ENCODE assay signal across 12 mouse cellular contexts in genomic region chr4:47503045-47503444, GRCm38 (mm10). TPM values are rescaled to one million over a fixed set of nuclear protein-coding genes. Genes with fewer than 3 reads are reported as not detected.
A peak's percentile ranks its signal among the peaks of the same experiment; 100 is the strongest.
DNase-seq lines count a peak whose midpoint lies in the region; ATAC-seq lines count a peak whose summit lies in the region.
"Had no signal": no experiment of that assay in that cellular context is flagged by ENCODE, and none has a peak within 500 bp of the region (broad histone marks: within the 10 kb centered on the region; RNA-seq: fewer than 3 reads in every experiment).

No protein-coding gene starts in this region.

- intact Hi-C loops in heart, postnatal 36 days (cut with DNase I): loop anchor here (5.0 to 10.0 kb wide), 2 partner anchors 66 to 692 kb away; no protein-coding TSS in a partner anchor

- DNase-seq in embryo, embryonic 10.5 days (ENCODE audit: low spot score): peak; percentile 21
- no peak for DNase-seq in embryo, embryonic 11 days
- DNase-seq in heart, postnatal 36 days: no peak
- DNase-seq in midbrain, embryonic 11.5 days (ENCODE audit: low spot score, missing footprints): peak; percentile 86
- no peak for DNase-seq in liver, embryonic 11.5 days (ENCODE audit: low spot score)
- DNase-seq: gastrocnemius, postnatal 25 days had no signal

- WGBS in heart, embryonic 16.5 days: 69% methylated on average over 6 of the region's 6 CpGs
- 83% methylated on average over 6 of the region's 6 CpGs for WGBS in midbrain, embryonic 11.5 days
- WGBS in midbrain, embryonic 15.5 days: 79% methylated on average over 6 of the region's 6 CpGs
- 80% methylated on average over 6 of the region's 6 CpGs for WGBS in hindbrain, embryonic 16.5 days
- WGBS in liver, embryonic 11.5 days: 82% methylated on average over 6 of the region's 6 CpGs

- H3K4me3 ChIP-seq in heart, embryonic 16.5 days (ENCODE audit: low read length): no peak overlapping the region
- no peak overlapping the region for H3K4me3 ChIP-seq in midbrain, embryonic 11.5 days (ENCODE audit: low read depth, low read length)
- no peak overlapping the region for H3K4me3 ChIP-seq in midbrain, embryonic 15.5 days
- H3K4me3 ChIP-seq in hindbrain, embryonic 16.5 days (ENCODE audit: low read length): no peak overlapping the region
- no peak overlapping the region for H3K4me3 ChIP-seq in liver, embryonic 11.5 days (ENCODE audit: low read depth, low read length)
- H3K4me3 ChIP-seq: neural tube, embryonic 12.5 days had no signal

- H3K27me3 ChIP-seq in heart, embryonic 16.5 days (ENCODE audit: control insufficient read depth, insufficient read depth, low read length): no peaks in the 10 kb centered on the region
- H3K27me3 ChIP-seq in midbrain, embryonic 11.5 days (ENCODE audit: control insufficient read depth, insufficient read depth, low read length): no peaks in the 10 kb centered on the region
- no peaks in the 10 kb centered on the region for H3K27me3 ChIP-seq in midbrain, embryonic 15.5 days (replicated peaks)
- H3K27me3 ChIP-seq in hindbrain, embryonic 16.5 days (replicated peaks; ENCODE audit: control insufficient read depth, insufficient read depth, low read length): no peaks in the 10 kb centered on the region
- H3K27me3 ChIP-seq in liver, embryonic 11.5 days (replicated peaks; ENCODE audit: control insufficient read depth, insufficient read depth, low read length): no peaks in the 10 kb centered on the region
- H3K27me3 ChIP-seq: CH12.LX; neural tube, embryonic 12.5 days had no signal

- no peaks in the 10 kb centered on the region for H3K36me3 ChIP-seq in heart, embryonic 16.5 days (ENCODE audit: control insufficient read depth, insufficient read depth)
- H3K36me3 ChIP-seq in midbrain, embryonic 11.5 days (ENCODE audit: control insufficient read depth, insufficient read depth, low read length): no peaks in the 10 kb centered on the region
- H3K36me3 ChIP-seq in midbrain, embryonic 15.5 days (replicated peaks): no peaks in the 10 kb centered on the region
- H3K36me3 ChIP-seq in hindbrain, embryonic 16.5 days (ENCODE audit: control insufficient read depth, insufficient read depth, low read length): no peaks in the 10 kb centered on the region
- no peaks in the 10 kb centered on the region for H3K36me3 ChIP-seq in liver, embryonic 11.5 days (ENCODE audit: control insufficient read depth, insufficient read depth, low read length)
- H3K36me3 ChIP-seq: neural tube, embryonic 12.5 days had no signal

- peak overlapping the region; percentile 49 for H3K4me2 ChIP-seq in heart, embryonic 16.5 days (ENCODE audit: low read depth, low read length)
- H3K4me2 ChIP-seq in midbrain, embryonic 11.5 days: no peak overlapping the region
- no peak overlapping the region for H3K4me2 ChIP-seq in midbrain, embryonic 15.5 days
- H3K4me2 ChIP-seq in hindbrain, embryonic 16.5 days (ENCODE audit: low read length): peak overlapping the region; percentile 38
- H3K4me2 ChIP-seq in liver, embryonic 11.5 days: no peak overlapping the region
- H3K4me2 ChIP-seq: neural tube, embryonic 12.5 days had no signal

- no peaks in the 10 kb centered on the region for H3K9me3 ChIP-seq in heart, embryonic 16.5 days (replicated peaks; ENCODE audit: control insufficient read depth, low read length)
- H3K9me3 ChIP-seq in midbrain, embryonic 11.5 days (ENCODE audit: control insufficient read depth, low read length): no peaks in the 10 kb centered on the region
- no peaks in the 10 kb centered on the region for H3K9me3 ChIP-seq in midbrain, embryonic 15.5 days
- H3K9me3 ChIP-seq in hindbrain, embryonic 16.5 days (ENCODE audit: control insufficient read depth, low read length): no peaks in the 10 kb centered on the region
- H3K9me3 ChIP-seq in liver, embryonic 11.5 days (ENCODE audit: control insufficient read depth, low read length): no peaks in the 10 kb centered on the region
- H3K9me3 ChIP-seq: neural tube, embryonic 12.5 days had no signal

- H3K27ac ChIP-seq in heart, embryonic 16.5 days (ENCODE audit: low read length): no peak overlapping the region
- no peak overlapping the region for H3K27ac ChIP-seq in midbrain, embryonic 11.5 days (ENCODE audit: low read depth, low read length)
- H3K27ac ChIP-seq in midbrain, embryonic 15.5 days: no peak overlapping the region
- no peak overlapping the region for H3K27ac ChIP-seq in hindbrain, embryonic 16.5 days (ENCODE audit: low read depth, low read length)
- H3K27ac ChIP-seq in liver, embryonic 11.5 days (ENCODE audit: low read depth, low read length): no peak overlapping the region
- H3K27ac ChIP-seq: neural tube, embryonic 12.5 days; stomach, postnatal 0 days had no signal

- no peak overlapping the region for H3K9ac ChIP-seq in heart, embryonic 16.5 days (ENCODE audit: low read length)
- no peak overlapping the region for H3K9ac ChIP-seq in midbrain, embryonic 11.5 days (ENCODE audit: low read length)
- H3K9ac ChIP-seq in midbrain, embryonic 15.5 days: no peak overlapping the region
- H3K9ac ChIP-seq in hindbrain, embryonic 16.5 days (ENCODE audit: low read depth, low read length): no peak overlapping the region
- H3K9ac ChIP-seq in liver, embryonic 11.5 days (ENCODE audit: low read depth, low read length): no peak overlapping the region
- H3K9ac ChIP-seq: neural tube, embryonic 12.5 days had no signal

- H3K4me1 ChIP-seq in heart, embryonic 16.5 days (ENCODE audit: control insufficient read depth, insufficient read depth, low read length): no peaks in the 10 kb centered on the region
- no peaks in the 10 kb centered on the region for H3K4me1 ChIP-seq in midbrain, embryonic 11.5 days (ENCODE audit: control insufficient read depth, insufficient read depth, low read length)
- H3K4me1 ChIP-seq in midbrain, embryonic 15.5 days: no peaks in the 10 kb centered on the region
- H3K4me1 ChIP-seq in hindbrain, embryonic 16.5 days (ENCODE audit: control insufficient read depth, insufficient read depth, low read depth, low read length): no peaks in the 10 kb centered on the region
- H3K4me1 ChIP-seq in liver, embryonic 11.5 days (replicated peaks; ENCODE audit: control insufficient read depth, insufficient read depth, low read length): no peaks in the 10 kb centered on the region

- ATAC-seq in heart, embryonic 16.5 days (replicated peaks; ENCODE audit: extremely low read depth, insufficient read depth, low FRiP score): no peak
- ATAC-seq in midbrain, embryonic 11.5 days (ENCODE audit: low FRiP score): no peak
- no peak for ATAC-seq in midbrain, embryonic 15.5 days (replicated peaks)
- no peak for ATAC-seq in hindbrain, embryonic 16.5 days
- no peak for ATAC-seq in liver, embryonic 11.5 days (replicated peaks; ENCODE audit: low FRiP score)

RNA-seq across cellular contexts. Expression of gene Sec61b, which starts 28.6 kb away (rescaled TPM):
- polyA plus RNA-seq in heart, embryonic 16.5 days (2015; fragmentation: Nextera tagmentation; extraction: Ambion mirVana): 141 and 146 TPM in 2 replicates
- 10 to 100 TPM; 22.3 to 22.6 TPM for total RNA-seq in heart, postnatal 36 days (2021)
- 332 and 364 TPM in 2 replicates for polyA plus RNA-seq in midbrain, embryonic 11.5 days (2014; fragmentation: Nextera tagmentation; extraction: Ambion mirVana)
- 235 and 244 TPM in 2 replicates for polyA plus RNA-seq in midbrain, embryonic 15.5 days (2015; fragmentation: Nextera tagmentation; extraction: Ambion mirVana)
- 233 and 244 TPM in 2 replicates for polyA plus RNA-seq in hindbrain, embryonic 16.5 days (2015; fragmentation: Nextera tagmentation; extraction: Ambion mirVana)
- polyA plus RNA-seq in liver, embryonic 11.5 days (2014; fragmentation: Nextera tagmentation; extraction: Ambion mirVana): 373 and 390 TPM in 2 replicates

RNA-seq across cellular contexts. Expression of gene Alg2, which starts 28.9 kb away (rescaled TPM):
- polyA plus RNA-seq in heart, embryonic 16.5 days (2015; fragmentation: Nextera tagmentation; extraction: Ambion mirVana): 24.2 and 28.5 TPM in 2 replicates
- total RNA-seq in heart, postnatal 36 days (2021): 1 to 10 TPM; 5.2 to 6.3 TPM
- polyA plus RNA-seq in midbrain, embryonic 11.5 days (2014; fragmentation: Nextera tagmentation; extraction: Ambion mirVana): 133 and 141 TPM in 2 replicates
- 319 and 332 TPM in 2 replicates for polyA plus RNA-seq in midbrain, embryonic 15.5 days (2015; fragmentation: Nextera tagmentation; extraction: Ambion mirVana)
- polyA plus RNA-seq in hindbrain, embryonic 16.5 days (2015; fragmentation: Nextera tagmentation; extraction: Ambion mirVana): 347 and 352 TPM in 2 replicates
- polyA plus RNA-seq in liver, embryonic 11.5 days (2014; fragmentation: Nextera tagmentation; extraction: Ambion mirVana): 44.5 and 46.3 TPM in 2 replicates

Comparison
In these comparisons a context has a peak if more than half of its experiments do, and no peak if none do; other contexts are left out.
1. DNase-seq: peak in embryo, embryonic 10.5 days (single experiment) and midbrain, embryonic 11.5 days (single experiment); none in embryo, embryonic 11 days (single experiment), heart, postnatal 36 days (0 of 2) and liver, embryonic 11.5 days (single experiment).
2. H3K4me2 ChIP-seq: peak in heart, embryonic 16.5 days (single experiment) and hindbrain, embryonic 16.5 days (single experiment); none in midbrain, embryonic 11.5 days (single experiment), midbrain, embryonic 15.5 days (single experiment) and liver, embryonic 11.5 days (single experiment).